Mouse (Mus musculus): ENCODE data around the gene Adamts17. TPM values are rescaled to one million over a fixed set of nuclear protein-coding genes. Genes with fewer than 3 reads are reported as not detected.

Gene Adamts17
- polyA plus RNA-seq, 1 experiment from 2014 or later, result 3.5 TPM

GRCm38 (mm10) chr7:66963541-66963940 lies 124.0 kb downstream of the Adamts17 start:
- no peaks in the 10 kb centered on the region for H3K36me3 ChIP-seq
- H3K4me3 ChIP-seq, result no peak overlapping the region
- no peak overlapping the region for H3K4me2 ChIP-seq (replicated peaks)
- ATAC-seq (replicated peaks), result no peak
- no peaks in the 10 kb centered on the region for H3K9me3 ChIP-seq
- H3K27ac ChIP-seq (replicated peaks), result no peak overlapping the region
- peaks cover 14% of the 10 kb centered on the region for H3K4me1 ChIP-seq
- no peak overlapping the region for H3K9ac ChIP-seq (replicated peaks)
- 81% methylated on average over 8 of the region's 8 CpGs for WGBS
- no peaks in the 10 kb centered on the region for H3K27me3 ChIP-seq

GRCm38 (mm10) chr7:66966541-66967205 lies 127.1 kb downstream of the Adamts17 start:
- no peaks in the 10 kb centered on the region for H3K27me3 ChIP-seq
- H3K4me3 ChIP-seq, result no peak overlapping the region
- H3K9me3 ChIP-seq, result no peaks in the 10 kb centered on the region
- no peak overlapping the region for H3K27ac ChIP-seq (replicated peaks)
- no peak overlapping the region for H3K9ac ChIP-seq (replicated peaks)
- peaks cover 14% of the 10 kb centered on the region for H3K4me1 ChIP-seq
- H3K36me3 ChIP-seq, result no peaks in the 10 kb centered on the region
- H3K4me2 ChIP-seq (replicated peaks), result no peak overlapping the region
- ATAC-seq (replicated peaks), result peak; percentile 63; the same call in 1 of the 2 replicates
- WGBS, result 45% methylated on average over 6 of the region's 6 CpGs

GRCm38 (mm10) chr7:66967206-66967919 lies 127.8 kb downstream of the Adamts17 start:
- no peak for ATAC-seq (replicated peaks)
- H3K27me3 ChIP-seq, result no peaks in the 10 kb centered on the region
- no peak overlapping the region for H3K4me3 ChIP-seq
- 64% methylated on average over 8 of the region's 8 CpGs for WGBS
- no peak overlapping the region for H3K9ac ChIP-seq (replicated peaks)
- H3K4me2 ChIP-seq (replicated peaks), result no peak overlapping the region
- no peak overlapping the region for H3K27ac ChIP-seq (replicated peaks)
- no peaks in the 10 kb centered on the region for H3K36me3 ChIP-seq
- H3K9me3 ChIP-seq, result no peaks in the 10 kb centered on the region
- H3K4me1 ChIP-seq, result peaks cover 14% of the 10 kb centered on the region

- H3K4me3 ChIP-seq, result no peak overlapping the region
- no peak for ATAC-seq (replicated peaks)
- no peaks in the 10 kb centered on the region for H3K27me3 ChIP-seq
- H3K27ac ChIP-seq (replicated peaks), result no peak overlapping the region
- peaks cover 14% of the 10 kb centered on the region for H3K4me1 ChIP-seq
- H3K9me3 ChIP-seq, result no peaks in the 10 kb centered on the region
- no peaks in the 10 kb centered on the region for H3K36me3 ChIP-seq
- no peak overlapping the region for H3K4me2 ChIP-seq (replicated peaks)
- 83% methylated on average over 6 of the region's 6 CpGs for WGBS
- no peak overlapping the region for H3K9ac ChIP-seq (replicated peaks)
Measured at GRCm38 (mm10) chr7:66968661-66969060, 129.1 kb downstream of the Adamts17 start.

GRCm38 (mm10) chr7:66969199-66969598 lies 129.7 kb downstream of the Adamts17 start:
- no peak for ATAC-seq (replicated peaks)
- Histone ChIP-seq H3K9me3 (no peaks in the 10 kb centered on the region), H3K4me1 (peaks cover 14% of the 10 kb centered on the region), H3K4me3 (no peak overlapping the region), H3K36me3 (no peaks in the 10 kb centered on the region), H3K27me3 (no peaks in the 10 kb centered on the region), H3K4me2 (replicated peaks) (no peak overlapping the region), H3K27ac (replicated peaks) (no peak overlapping the region), H3K9ac (replicated peaks) (no peak overlapping the region)
- 76% methylated on average over 2 of the region's 2 CpGs for WGBS

GRCm38 (mm10) chr7:66970235-66970634 lies 130.7 kb downstream of the Adamts17 start:
- H3K4me1 ChIP-seq, result peaks cover 14% of the 10 kb centered on the region
- no peaks in the 10 kb centered on the region for H3K27me3 ChIP-seq
- no peak overlapping the region for H3K27ac ChIP-seq (replicated peaks)
- H3K36me3 ChIP-seq, result no peaks in the 10 kb centered on the region
- no peak for ATAC-seq (replicated peaks)
- H3K9me3 ChIP-seq, result no peaks in the 10 kb centered on the region
- 80% methylated on average over 2 of the region's 2 CpGs for WGBS
- no peak overlapping the region for H3K9ac ChIP-seq (replicated peaks)
- no peak overlapping the region for H3K4me2 ChIP-seq (replicated peaks)
- H3K4me3 ChIP-seq, result no peak overlapping the region

GRCm38 (mm10) chr7:66970974-66971373 lies 131.4 kb downstream of the Adamts17 start:
- Histone ChIP-seq H3K27ac (replicated peaks) (no peak overlapping the region), H3K36me3 (no peaks in the 10 kb centered on the region), H3K4me1 (peaks cover 14% of the 10 kb centered on the region), H3K9me3 (no peaks in the 10 kb centered on the region), H3K9ac (replicated peaks) (no peak overlapping the region), H3K4me3 (no peak overlapping the region), H3K4me2 (replicated peaks) (no peak overlapping the region), H3K27me3 (no peaks in the 10 kb centered on the region)
- ATAC-seq (replicated peaks), result no peak
- WGBS, result 63% methylated on average over 2 of the region's 2 CpGs

GRCm38 (mm10) chr7:66974859-66975258 lies 135.3 kb downstream of the Adamts17 start:
- Histone ChIP-seq H3K27ac (replicated peaks) (no peak overlapping the region), H3K4me3 (no peak overlapping the region), H3K9me3 (no peaks in the 10 kb centered on the region), H3K4me1 (no peaks in the 10 kb centered on the region), H3K9ac (replicated peaks) (no peak overlapping the region), H3K4me2 (replicated peaks) (no peak overlapping the region), H3K27me3 (no peaks in the 10 kb centered on the region), H3K36me3 (no peaks in the 10 kb centered on the region)
- no peak for ATAC-seq (replicated peaks)
- WGBS, result 74% methylated on average over 10 of the region's 10 CpGs

GRCm38 (mm10) chr7:66976371-66976770 lies 136.8 kb downstream of the Adamts17 start:
- WGBS, result 85% methylated on average over 9 of the region's 9 CpGs
- H3K9ac ChIP-seq (replicated peaks), result no peak overlapping the region
- no peaks in the 10 kb centered on the region for H3K9me3 ChIP-seq
- H3K4me3 ChIP-seq, result no peak overlapping the region
- no peaks in the 10 kb centered on the region for H3K4me1 ChIP-seq
- H3K36me3 ChIP-seq, result no peaks in the 10 kb centered on the region
- H3K27me3 ChIP-seq, result no peaks in the 10 kb centered on the region
- ATAC-seq (replicated peaks), result no peak
- H3K27ac ChIP-seq (replicated peaks), result no peak overlapping the region
- H3K4me2 ChIP-seq (replicated peaks), result no peak overlapping the region

- no peaks in the 10 kb centered on the region for H3K36me3 ChIP-seq
- no peak overlapping the region for H3K27ac ChIP-seq (replicated peaks)
- no peaks in the 10 kb centered on the region for H3K4me1 ChIP-seq
- no peaks in the 10 kb centered on the region for H3K27me3 ChIP-seq
- ATAC-seq (replicated peaks), result no peak
- H3K4me2 ChIP-seq (replicated peaks), result no peak overlapping the region
- no peak overlapping the region for H3K9ac ChIP-seq (replicated peaks)
- no peaks in the 10 kb centered on the region for H3K9me3 ChIP-seq
- no peak overlapping the region for H3K4me3 ChIP-seq
- WGBS, result 82% methylated on average over 6 of the region's 6 CpGs
Measured at GRCm38 (mm10) chr7:66981591-66981990, 142.1 kb downstream of the Adamts17 start.

GRCm38 (mm10) chr7:66982084-66982483 lies 142.5 kb downstream of the Adamts17 start:
- H3K4me1 ChIP-seq, result no peaks in the 10 kb centered on the region
- H3K4me3 ChIP-seq, result no peak overlapping the region
- no peaks in the 10 kb centered on the region for H3K9me3 ChIP-seq
- H3K4me2 ChIP-seq (replicated peaks), result no peak overlapping the region
- no peak overlapping the region for H3K27ac ChIP-seq (replicated peaks)
- H3K27me3 ChIP-seq, result no peaks in the 10 kb centered on the region
- WGBS, result 71% methylated on average over 5 of the region's 5 CpGs
- no peaks in the 10 kb centered on the region for H3K36me3 ChIP-seq
- no peak for ATAC-seq (replicated peaks)
- H3K9ac ChIP-seq (replicated peaks), result no peak overlapping the region

GRCm38 (mm10) chr7:66987671-66988070 lies 148.1 kb downstream of the Adamts17 start:
- ATAC-seq (replicated peaks), result no peak
- 89% methylated on average over 4 of the region's 4 CpGs for WGBS
- no peaks in the 10 kb centered on the region for H3K4me1 ChIP-seq
- no peak overlapping the region for H3K4me3 ChIP-seq
- H3K9ac ChIP-seq (replicated peaks), result no peak overlapping the region
- H3K9me3 ChIP-seq, result no peaks in the 10 kb centered on the region
- H3K27me3 ChIP-seq, result no peaks in the 10 kb centered on the region
- no peak overlapping the region for H3K27ac ChIP-seq (replicated peaks)
- H3K4me2 ChIP-seq (replicated peaks), result no peak overlapping the region
- no peaks in the 10 kb centered on the region for H3K36me3 ChIP-seq

All from forebrain, embryonic 15.5 days (tissue).